Mouse (Mus musculus): ENCODE data around the gene Dpy19l3. TPM values are rescaled to one million over a fixed set of nuclear protein-coding genes. Genes with fewer than 3 reads are reported as not detected.

The Dpy19l3 gene
- total RNA-seq, 2 experiments from 2014 or later = 2.5 to 23.4 TPM

DNA sequence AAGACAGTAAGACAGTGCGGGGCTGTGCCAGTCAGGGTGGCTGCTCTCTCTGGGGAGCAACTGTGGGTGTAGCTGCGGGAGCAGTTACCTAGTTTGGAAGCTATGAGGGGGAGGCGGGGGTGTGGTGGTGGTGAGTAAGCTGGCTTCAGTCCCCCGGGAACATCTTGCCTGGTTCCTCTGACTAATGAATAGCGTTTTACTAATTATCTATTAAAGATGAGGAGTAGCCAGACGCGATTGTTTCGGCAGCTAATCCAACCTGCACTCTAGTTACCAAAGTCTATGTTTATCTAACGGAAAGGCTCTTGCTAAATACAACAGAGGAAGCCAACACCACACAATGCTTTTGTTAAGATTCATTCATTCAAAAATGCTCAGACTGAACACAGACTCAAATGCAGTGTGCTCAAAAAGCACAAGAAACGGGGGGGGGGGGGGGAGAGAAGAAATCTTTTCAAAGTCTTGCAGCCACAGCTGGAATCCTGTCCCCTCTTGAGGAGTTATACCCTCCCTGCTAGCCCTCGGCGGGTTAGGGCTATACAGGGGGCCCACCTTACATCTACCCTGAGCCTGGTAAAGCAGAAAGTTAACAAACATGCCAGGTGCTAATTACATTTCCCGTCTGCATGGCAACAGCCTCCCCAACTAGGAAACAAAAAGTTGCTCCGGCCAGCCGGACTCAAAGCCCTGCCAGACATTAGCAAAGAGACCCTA lies 778 bp downstream of the Dpy19l3 start:
- no peak for ATAC-seq (replicated peaks; ENCODE audit: low FRiP score, poor library complexity, severe bottlenecking)

DNA sequence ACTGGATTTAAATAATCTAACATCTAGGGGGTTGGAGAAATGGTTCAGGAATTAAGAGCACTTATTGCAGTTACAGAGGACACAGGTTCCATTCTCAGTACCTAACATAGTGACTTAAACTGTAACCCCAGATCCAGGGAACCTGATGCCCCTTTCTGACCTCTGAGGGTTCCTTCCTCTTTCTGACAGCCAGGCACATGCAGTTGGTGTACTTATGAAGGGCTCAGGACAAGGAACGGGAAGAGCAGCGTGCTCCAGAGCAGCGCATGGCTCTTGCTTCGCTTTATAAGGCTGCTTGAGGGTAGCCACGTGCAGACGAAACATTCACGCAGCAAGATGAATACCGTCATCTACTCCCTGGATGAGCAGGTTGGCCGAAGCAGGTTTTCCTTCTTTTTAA lies 3.4 kb downstream of the Dpy19l3 start:
- ATAC-seq (replicated peaks; ENCODE audit: low FRiP score, poor library complexity, severe bottlenecking) = no peak

DNA sequence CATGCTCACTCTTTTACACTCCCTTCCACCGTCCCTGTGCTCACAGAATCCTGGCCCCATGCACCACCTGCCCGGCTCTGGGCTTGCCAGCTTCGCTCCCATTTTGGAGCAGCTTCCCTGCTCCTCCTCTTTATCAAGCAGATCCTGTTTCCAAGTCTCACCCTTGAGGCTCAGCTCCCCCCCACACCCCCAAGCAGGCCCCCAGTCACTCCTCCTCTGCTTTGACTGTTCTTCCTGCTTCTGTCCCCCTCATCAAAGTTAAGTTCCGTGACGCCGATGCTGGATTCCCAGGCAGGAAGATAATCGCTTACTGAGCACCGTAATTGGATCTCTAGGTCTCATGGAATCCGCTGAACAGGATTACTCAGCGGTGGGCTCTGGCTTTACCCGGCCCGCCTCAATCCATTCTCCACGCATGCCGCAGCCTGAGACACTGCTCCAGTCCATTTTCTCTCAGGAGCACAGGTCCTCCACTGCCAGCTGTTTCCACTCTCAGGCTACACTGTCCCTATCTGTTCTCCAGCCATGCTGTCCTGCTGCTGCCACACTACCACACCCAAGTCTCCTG lies 6.8 kb downstream of the Dpy19l3 start:
- ATAC-seq (replicated peaks; ENCODE audit: low FRiP score, poor library complexity, severe bottlenecking) = no peak

DNA sequence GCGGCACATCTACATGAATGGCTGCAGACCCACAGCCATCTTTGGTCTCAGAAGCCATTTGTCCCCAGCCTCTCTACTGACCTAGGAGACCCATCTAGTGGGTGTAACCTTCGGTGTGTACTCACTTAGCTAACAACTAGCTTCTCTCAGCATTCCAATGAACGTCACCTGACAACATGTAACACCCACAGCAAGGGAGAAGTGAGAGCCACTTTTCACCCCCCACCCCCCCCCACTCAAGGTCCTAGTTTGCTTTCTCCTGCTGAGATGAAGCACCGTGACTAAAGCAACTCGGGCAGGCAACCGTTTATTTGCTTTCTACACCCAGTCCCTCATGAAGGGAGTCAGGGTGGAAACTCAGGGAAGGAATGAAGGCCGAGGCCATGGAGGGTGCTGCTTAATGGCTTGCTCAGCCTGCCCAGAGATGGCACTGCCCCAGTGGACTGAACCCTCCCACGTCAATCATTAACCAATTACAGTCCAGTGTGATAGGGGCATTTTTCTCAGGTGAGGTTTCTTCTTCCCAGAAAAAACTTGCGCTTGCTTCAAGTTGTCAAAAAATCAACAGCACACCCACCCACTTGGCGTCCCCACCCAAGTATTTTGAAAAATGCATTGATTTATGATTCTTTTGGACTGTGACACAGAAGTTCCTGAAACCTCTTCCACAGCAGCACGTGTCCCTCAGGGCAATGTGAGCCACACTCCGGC lies 7.4 kb downstream of the Dpy19l3 start:
- no peak for ATAC-seq (replicated peaks; ENCODE audit: low FRiP score, poor library complexity, severe bottlenecking)

DNA sequence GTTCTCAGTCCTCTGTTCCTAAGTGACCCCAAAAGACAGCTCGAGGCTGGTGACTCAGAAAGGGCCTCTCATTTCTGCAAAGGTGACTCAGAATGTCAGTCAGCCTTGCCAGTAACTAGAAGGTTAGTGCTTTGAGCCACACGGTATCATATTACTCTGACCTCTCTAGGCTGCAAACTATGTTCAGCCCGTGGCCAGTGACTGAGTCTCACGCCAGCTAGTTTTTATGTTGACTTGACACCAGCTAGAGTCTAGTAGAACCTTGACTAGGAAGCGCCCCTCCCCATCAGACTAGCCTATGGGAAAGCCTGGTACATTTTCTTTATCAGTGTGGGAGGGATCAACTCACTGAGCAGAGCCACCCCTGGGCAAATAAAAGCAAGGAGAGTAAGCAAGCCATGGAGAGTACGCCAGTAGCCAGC lies 9.0 kb downstream of the Dpy19l3 start:
- ATAC-seq (replicated peaks; ENCODE audit: low FRiP score, poor library complexity, severe bottlenecking) = no peak

DNA sequence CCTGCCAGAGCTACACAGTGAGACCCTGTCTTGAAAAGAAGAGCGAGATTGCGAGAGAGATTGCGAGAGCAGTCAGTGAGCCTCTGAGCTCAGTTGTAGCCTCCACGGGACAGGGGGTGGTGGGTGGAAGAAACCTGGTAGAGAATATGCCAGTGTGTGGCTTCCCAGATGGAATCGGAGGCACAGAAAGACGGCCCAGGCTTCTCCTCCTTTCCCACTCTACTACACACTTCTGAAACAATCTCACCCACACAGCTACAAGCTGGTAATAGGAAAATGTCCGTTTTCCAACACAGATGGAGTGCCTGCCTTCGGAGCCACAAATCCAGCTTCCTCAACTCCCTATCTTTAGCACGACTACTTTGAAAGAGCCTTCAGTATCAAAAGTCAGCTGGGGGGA lies 9.5 kb downstream of the Dpy19l3 start:
- no peak for ATAC-seq (replicated peaks; ENCODE audit: low FRiP score, poor library complexity, severe bottlenecking)

DNA sequence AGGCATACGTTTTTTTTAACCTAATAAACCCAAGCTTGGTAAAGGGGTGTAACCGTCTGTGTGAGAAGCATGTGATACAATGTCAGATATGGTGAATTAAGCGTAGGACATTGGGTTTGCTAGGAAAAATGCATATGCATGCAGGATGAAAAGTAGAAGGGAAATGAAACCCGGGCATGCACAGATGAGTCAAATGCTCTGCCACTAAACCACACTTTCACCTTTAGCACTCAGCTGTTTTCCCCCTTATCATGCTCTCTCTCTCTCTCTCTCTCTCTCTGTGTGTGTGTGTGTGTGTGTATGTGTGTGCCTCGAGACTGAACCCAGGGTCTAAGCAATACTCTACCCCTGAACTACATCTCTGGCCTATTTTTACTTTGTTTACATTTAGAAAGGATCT lies 11.9 kb downstream of the Dpy19l3 start:
- no peak for ATAC-seq (replicated peaks; ENCODE audit: low FRiP score, poor library complexity, severe bottlenecking)

DNA sequence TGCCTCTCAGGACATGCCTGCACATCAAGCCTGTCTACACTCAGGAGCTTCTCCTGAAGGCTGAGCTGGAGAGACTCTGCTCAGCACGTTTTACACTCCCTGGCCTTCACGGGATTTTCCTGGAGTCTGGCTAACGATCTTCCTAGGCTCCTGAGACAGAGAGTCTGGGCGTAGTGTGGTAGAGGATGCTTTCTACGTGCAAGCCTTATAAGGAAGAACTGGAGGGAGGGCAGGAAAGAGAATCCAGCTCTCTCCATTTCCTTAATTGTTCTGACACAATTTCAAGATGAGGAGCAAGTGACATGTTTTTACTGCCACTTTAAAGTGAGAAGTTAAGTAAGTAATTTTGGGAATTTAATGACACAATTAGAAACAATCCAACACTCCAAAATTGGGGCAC lies 12.4 kb downstream of the Dpy19l3 start:
- ATAC-seq (replicated peaks; ENCODE audit: low FRiP score, poor library complexity, severe bottlenecking) = no peak

DNA sequence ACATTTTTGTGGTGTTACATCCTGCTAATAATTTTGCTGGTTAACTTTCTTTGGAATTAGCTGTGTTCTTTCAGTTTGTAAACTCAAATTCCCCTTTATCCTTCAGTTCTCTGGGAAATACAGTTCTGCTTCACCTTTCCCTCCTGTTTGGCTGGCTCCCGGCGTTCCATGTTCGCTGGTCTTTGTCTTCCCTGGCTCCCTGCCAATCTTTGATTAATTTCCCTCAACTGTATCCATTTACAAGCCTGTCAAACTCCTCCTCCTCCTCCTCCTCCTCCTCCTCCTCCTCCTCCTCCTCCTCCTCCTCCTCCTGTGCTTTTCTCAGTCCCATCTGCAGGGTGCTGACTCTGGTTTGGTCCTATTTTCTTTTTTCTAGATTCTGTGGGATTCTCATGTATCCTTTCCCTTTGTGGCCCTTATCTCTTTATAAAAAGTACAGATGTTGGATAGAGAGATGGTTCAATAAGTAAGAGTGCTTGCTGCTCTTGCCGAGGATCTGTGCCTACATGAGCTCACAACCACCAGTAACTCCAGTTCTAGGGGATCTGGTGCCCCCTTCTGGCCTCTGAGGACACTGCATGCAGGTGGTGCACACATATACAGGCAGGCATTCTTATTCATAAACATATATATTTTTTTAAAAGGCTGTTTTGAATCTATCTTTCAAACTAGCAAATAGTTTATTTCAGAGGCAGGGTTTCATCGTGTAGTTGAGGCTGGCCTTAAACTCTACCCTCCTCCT lies 13.6 kb downstream of the Dpy19l3 start:
- ATAC-seq (replicated peaks; ENCODE audit: low FRiP score, poor library complexity, severe bottlenecking) = no peak

DNA sequence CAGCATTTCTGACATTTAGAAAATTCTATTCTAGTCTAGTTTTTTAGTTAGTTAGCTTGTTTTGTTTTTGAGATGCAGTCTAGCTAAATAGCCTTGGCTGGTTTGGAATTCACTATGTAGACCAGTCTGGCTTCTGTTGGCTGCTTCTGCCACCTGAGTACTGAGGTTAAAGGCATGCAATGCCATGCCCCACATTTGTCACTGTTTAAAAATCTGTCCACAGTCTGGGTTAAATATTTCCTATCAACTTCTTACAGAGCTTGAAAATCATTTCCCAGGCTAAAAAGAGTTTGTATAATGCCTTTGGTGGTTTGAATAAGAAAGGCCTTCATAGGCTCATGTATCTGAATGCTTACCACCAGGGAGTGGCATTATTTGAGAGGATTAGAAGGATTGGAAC lies 15.4 kb downstream of the Dpy19l3 start:
- ATAC-seq (replicated peaks; ENCODE audit: low FRiP score, poor library complexity, severe bottlenecking) = no peak

DNA sequence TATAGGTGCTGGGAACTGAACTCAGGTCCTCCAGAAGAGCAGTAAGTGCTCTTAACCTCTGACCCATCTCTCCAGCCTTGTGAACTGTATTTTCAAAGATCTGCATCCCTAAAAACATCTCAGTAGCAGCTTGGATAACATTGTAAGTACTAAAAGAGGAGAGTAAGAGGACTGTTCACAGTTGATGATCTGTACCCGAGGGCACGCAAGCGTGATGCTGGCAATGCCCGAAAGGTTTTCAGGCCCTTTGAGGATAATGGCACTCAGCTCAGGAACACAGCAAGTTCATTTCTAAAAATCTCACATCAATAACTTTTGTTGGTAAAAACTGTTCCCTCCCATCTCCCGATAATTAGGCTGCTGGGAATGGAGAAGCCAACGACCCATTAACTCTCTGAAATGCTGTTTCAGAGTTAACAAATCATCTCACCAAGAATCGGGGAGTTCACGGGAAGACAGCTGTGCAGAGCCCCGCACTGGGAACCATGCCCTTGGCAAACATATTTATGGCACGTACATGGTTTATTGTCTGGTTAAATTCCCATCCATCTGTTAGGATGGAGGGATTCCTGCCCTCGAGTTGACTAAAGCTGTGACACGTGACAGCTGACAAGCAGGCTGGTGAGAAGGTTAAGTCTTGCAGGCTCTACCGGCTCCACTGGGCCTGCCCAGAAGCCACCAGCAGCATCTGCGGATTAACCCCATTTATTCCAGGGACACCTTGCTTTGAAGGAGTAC lies 20.8 kb downstream of the Dpy19l3 start:
- ATAC-seq (replicated peaks; ENCODE audit: low FRiP score, poor library complexity, severe bottlenecking) = no peak

DNA sequence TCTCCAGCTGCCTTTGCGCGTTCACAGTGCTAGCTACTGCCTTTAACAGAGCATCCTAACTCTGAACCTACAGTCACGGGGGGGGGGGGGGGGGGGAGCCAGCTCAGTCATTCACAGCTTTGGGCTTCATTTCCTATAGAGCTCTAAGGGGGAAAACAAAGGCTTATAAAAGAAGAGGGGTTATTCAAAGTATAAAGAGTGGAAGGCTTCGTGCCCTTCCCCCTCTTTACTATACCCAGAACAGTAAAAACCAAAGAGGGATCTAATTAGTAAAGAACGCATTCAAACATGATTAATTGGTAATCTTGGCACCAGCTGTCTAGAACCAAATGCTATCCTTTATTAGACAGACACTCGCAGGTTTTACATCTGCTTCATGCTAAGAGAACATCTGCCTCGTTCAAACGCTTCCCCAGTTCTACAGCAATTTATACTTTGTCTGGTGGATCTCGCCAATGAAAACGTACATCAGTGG lies 21.6 kb downstream of the Dpy19l3 start:
- no peak for ATAC-seq (replicated peaks; ENCODE audit: low FRiP score, poor library complexity, severe bottlenecking)

DNA sequence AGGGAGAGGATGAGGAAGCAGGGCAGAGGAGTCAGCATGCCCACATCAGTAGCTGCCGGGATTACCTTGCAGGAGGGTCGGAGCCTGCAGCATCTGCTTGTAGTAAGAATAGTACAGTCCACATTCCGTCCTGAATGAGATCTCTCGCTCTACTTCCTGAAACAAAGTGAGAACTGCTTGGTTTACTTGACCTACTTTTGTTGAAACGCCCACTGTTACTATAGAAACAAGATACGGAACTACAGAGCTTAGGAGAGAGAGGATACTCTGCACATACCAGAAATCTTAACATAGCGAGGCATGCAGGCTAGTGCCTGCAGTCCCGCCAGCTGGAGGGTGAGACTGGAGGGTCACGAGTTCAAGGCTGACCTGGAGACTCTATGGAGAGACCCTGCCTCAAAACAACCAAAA lies 24.6 kb downstream of the Dpy19l3 start:
- no peak for ATAC-seq (replicated peaks; ENCODE audit: low FRiP score, poor library complexity, severe bottlenecking)

DNA sequence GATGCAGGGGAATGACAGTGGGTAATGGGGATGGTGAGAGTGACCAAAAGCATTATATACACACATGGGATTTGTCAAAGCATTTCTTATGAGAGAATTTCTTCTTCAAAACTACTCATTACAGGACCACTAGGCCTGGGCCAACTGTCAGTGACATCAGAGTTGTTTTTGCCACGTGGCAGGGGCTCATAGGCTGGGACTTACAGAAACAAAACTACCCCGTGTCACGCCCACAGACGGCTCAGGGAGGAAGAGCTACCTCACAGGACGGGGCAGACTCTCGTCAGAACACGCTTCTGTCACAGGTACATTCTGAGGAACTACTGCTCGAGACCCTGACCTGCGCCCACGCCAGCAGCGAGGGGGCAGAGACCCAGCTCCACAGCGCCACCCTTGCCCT lies 25.9 kb downstream of the Dpy19l3 start:
- ATAC-seq (replicated peaks; ENCODE audit: low FRiP score, poor library complexity, severe bottlenecking) = no peak

DNA sequence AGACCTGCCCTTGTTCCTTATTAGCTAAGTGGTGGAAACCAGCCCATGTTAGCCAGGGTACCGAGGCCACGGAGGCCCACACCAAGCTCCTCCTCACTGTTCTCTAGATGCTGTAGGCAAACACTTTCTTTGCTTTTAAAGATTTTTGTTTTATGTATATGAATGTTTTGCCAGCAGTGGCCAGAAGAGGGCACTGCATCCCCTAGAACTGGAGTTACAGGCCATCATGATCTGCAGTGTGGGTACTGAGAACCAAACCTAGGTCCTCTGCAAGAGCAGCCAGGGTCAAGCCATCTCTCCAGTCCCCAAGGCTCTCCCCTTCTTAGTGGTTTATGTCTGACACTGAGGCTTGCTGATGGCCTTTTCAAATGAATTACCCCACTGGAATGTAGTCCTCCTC lies 31.2 kb downstream of the Dpy19l3 start:
- no peak for ATAC-seq (replicated peaks; ENCODE audit: low FRiP score, poor library complexity, severe bottlenecking)

DNA sequence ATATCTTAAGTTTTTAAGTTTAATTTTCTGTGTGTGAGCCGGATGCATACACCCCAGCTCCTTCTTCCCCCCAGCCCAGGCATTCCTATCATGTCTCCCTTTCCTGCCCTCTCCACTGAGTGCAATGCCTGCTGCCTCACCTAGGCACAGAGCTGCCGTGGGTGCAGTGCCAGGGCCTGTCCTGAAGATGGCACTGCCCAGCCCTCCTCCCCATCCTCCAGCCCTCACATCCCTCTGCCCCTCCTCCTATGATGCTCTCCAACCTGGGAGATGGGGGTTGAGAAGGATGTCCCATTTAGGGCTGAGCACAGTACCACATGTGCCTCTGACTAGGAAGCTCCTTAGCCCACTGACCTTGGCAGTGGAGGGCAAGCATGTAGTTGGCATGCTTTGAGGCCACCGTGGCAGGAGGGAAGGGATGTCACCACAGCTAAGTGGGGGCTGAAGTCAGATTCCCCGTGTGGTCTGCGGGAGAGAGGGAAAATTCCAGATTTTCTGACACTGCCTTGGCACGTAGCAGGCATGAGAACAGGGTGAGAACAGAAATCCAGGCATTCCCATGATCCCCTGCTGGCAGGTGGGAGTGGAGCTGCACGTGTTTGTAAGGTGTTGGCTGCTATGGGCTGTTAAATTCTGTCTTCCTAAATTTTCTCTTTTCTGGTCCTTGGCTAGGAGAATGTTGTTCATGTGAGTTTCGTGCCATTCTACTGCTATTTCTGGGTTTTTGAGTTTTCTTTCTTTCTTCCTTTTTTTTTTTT lies 35.7 kb downstream of the Dpy19l3 start:
- 0 out of 2 replicates have a peak, but pooled peaks have one; percentile 55 for ATAC-seq (replicated peaks; ENCODE audit: low FRiP score, poor library complexity, severe bottlenecking)

DNA sequence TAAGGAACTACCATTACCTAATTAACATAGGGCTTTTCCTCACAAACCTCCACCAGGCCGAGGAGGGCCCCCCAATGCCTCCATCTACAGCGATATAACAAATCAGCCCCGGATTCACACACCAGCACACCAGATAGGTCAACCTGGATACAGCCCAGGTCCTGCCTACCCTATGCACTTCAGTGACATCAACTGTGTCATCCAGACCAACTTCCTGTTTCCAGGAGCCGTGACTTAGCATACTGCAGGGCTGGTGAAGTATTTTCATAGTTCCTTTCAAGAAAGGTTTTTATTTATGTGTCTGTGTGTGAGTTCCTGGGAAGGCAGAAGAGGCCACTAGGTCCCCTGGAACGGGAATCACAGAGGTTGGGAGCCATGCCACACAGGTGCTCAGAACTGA lies 43.9 kb downstream of the Dpy19l3 start:
- ATAC-seq (replicated peaks; ENCODE audit: low FRiP score, poor library complexity, severe bottlenecking) = no peak

DNA sequence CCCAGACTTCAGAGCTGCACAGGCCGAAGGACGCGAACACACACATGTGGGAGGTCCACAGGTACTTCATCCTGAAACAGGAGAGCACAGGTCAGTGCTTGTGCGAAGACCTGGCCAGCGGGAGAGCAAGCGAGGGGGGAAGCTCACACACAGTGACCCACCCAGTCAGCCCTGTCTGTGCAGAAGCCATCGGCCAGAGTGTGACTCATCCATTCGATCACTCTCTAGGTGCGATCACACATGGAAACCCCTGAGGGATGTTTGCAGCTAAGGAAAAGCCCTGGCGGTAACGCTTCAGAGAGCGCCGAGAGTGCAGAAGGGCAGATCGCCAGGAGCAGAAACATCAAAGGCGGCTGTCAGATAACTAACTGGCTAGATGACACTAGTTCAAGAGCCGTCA lies 46.2 kb downstream of the Dpy19l3 start:
- ATAC-seq (replicated peaks; ENCODE audit: low FRiP score, poor library complexity, severe bottlenecking) = no peak

DNA sequence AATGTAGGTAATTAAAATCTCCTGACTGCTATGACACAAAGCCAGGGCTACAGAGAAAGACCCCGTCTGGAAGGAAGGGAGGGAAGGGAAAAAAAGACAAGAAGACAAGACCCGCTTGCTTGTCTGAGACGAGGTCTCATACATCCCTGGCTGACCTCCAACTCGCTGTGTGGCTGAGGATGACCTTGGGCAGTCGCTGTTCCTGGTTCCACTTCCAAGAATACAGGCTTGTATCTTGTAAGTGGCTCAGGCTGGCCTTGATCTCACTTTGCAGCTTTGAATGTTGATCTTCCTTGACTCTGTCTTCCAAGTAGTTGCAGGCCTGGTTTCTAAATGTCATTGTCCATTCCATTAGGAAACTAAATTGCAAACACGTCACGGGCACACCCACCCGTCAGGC lies 55.2 kb downstream of the Dpy19l3 start:
- no peak for ATAC-seq (replicated peaks; ENCODE audit: low FRiP score, poor library complexity, severe bottlenecking)

Measured in erythroblast, adult 5-6 weeks (primary cell).